Mouse (Mus musculus) B cell, adult 67 days (primary cell): ENCODE data around the gene Mobp. TPM values are rescaled to one million over a fixed set of nuclear protein-coding genes. Genes with fewer than 3 reads are reported as not detected.

ENCODE experiments used
- total RNA-seq, 2 experiments: library from RNA; stranded (reverse); gene quantifications; 4 replicates each; pipeline ENCODE4 v1.2.4; 2023

The Mobp gene
- not detected for total RNA-seq

DNA sequence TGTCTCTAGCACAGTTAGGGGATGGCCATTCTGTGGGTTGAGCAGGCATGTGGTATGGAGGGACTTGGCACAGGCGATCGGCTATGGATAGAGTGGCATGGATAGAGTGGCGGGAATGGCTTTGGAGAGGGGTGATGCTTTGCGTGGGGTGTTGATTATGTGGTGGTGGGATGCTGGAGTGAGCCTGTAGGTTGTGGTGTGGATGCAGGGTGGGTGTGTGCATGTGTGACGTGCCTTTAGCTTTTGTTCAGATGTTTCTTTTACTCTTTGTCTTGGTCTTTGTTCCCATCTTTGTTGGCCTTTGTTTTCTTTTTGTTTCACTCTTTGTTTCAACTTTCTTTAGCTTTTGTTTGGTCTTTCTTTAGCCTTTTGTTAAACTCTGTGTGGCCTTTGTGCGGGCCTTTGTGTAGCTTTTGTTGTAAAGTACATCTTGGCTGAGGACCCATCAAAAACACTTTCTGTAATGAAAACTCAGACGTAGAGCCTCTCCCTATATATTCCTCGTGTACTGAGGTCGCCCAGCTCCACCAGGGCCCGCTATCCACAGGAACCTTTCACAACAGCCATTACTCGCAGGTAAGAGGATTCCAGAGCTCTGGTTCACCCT lies at the start of gene Mobp:
Mobp (plus strand) TSS at position 486 of the 607 bp plus-strand sequence.

DNA sequence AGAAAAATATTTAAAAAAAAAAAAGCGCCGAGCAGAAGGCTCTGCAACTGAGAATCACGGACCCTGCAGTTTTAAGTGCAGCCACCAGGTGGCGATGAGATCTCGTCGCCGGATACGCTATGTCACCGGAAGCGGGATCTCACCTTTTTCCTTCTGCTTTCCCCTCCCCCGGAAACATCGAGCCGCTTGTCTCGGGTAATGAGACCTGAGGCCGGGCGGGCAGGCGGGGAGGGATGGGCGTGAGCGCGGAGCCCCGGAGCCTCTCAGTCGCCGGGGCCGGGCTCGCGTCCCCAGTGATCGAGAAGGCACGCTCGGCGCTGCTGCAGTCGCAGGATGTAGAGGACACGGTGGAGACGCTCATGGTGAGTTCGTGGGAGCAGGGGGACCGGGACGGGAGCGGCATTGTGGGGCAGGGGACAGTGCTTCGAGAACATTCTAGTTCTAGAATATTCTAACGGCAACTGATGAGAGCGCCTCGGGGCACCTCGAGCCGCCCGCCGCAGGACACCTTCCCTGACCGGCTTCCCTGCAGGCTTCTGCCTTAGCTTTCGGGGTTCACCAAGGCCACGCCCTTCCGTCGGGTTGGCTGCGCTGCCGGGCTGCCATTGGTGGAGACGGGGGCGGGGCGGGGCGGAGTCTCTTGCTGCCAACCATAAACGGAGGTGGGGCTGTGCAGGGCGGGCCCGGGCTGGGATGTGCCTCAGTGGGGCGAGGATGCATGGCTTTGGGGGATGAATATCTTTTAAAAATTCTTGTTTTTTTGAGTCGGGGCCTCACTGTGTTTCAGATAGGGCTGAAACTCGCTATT lies 39.1 kb upstream of the Mobp start, which contains the start of gene Slc25a38:
Slc25a38 (plus strand) TSS at position 164 of the 808 bp plus-strand sequence.

DNA sequence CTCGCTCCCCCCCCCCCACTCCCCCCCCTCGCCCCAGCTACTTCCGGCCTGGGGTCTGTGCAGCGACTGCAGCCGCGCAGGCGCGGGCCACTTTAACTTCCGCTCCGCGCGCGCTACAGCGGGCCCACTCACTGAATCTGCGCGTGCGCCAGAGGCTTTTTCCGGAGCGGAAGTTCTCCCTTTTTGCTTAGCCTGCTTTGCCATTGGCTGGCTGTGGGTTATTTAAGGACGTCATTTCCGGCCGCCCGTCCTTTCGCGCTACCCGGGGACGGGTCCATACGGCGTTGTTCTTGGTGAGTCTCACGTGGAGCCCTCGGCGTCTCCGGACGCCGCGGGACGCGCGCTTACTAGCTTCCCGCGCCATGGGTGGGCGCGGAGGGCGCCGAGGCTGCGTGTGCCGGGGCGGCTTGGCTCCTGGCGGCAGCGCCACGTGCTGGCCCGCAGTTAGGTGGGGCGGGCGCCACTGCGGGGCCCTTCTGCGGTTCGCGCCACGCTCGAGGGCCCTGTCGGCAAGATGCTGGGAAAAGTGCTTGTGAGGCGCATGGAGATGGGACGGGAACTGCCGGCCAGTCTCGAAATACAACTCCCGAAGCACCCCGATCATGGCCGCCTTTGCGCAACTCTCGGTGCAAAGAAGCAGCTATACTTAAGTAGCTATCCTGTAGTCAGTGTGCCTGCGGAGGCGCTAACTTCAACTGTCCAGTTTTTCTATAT lies 21.8 kb upstream of the Mobp start, which contains the start of gene Rpsa:
Rpsa (plus strand) TSS at position 152 of the 714 bp plus-strand sequence.

Other genes with a start within 250 kb of the Mobp start
- gene Gorasp1, start 212.1 kb upstream of the Mobp start, total RNA-seq = 10 to 100 TPM; 12.8 to 13.9 TPM
- not detected for gene Ttc21a, start 212.1 kb upstream of the Mobp start, total RNA-seq
- 100 to 1,000 TPM; 256 to 303 TPM for gene Csrnp1, start 165.0 kb upstream of the Mobp start, total RNA-seq
- not detected for gene Xirp1, start 126.1 kb upstream of the Mobp start, total RNA-seq
- gene Cx3cr1, start 79.8 kb upstream of the Mobp start, total RNA-seq = under 1 TPM in 1 of 2 experiments, not detected in 1; 0.32 TPM
- not detected for gene Ccr8, start 57.6 kb upstream of the Mobp start, total RNA-seq
- 10 to 100 TPM; 31.3 to 39.1 TPM for gene Slc25a38, start 39.3 kb upstream of the Mobp start, total RNA-seq
- gene Rpsa, start 22.0 kb upstream of the Mobp start, total RNA-seq = 1,000 to 10,000 TPM; 2,093 to 2,116 TPM
- not detected for gene Myrip, start 151.8 kb downstream of the Mobp start, total RNA-seq